Mouse (Mus musculus) midbrain, embryonic 10.5 days (tissue): ENCODE data around the gene Spata7. TPM values are rescaled to one million over a fixed set of nuclear protein-coding genes. Genes with fewer than 3 reads are reported as not detected.
A peak's percentile ranks its signal among the peaks of the same experiment; 100 is the strongest.
"Not testable (repeated sequence)": the region's sequence is repeated elsewhere in the genome, so short reads cannot be mapped to it uniquely, and the experiment has no call there.

Source experiments
- DNase-seq: peaks from one replicate; pipeline ENCODE4 v3.0.0-alpha.2; 2017; ENCODE audit warnings: low spot score
- H3K27ac ChIP-seq: fragments of 300-500 bp; sonication (generic); replicated peaks from 2 replicates; pipeline ENCODE4 v1.5.1; 2016; ENCODE audit warnings: mild to moderate bottlenecking
- H3K27me3 ChIP-seq: fragments of 300-500 bp; sonication (generic); 2 replicates; pipeline ENCODE4 v1.6.1; 2016; ENCODE audit warnings: low read depth, mild to moderate bottlenecking; ENCODE audit not compliant: poor library complexity, severe bottlenecking
- H3K36me3 ChIP-seq: fragments of 300-500 bp; sonication (generic); 2 replicates; pipeline ENCODE4 v1.6.1; 2016; ENCODE audit warnings: mild to moderate bottlenecking, moderate library complexity
- H3K4me1 ChIP-seq: fragments of 300-500 bp; sonication (generic); 2 replicates; pipeline ENCODE4 v1.6.1; 2016
- H3K4me3 ChIP-seq: fragments of 300-500 bp; sonication (generic); 2 replicates; pipeline ENCODE4 v1.5.1; 2016; ENCODE audit warnings: mild to moderate bottlenecking, moderate library complexity
- H3K9me3 ChIP-seq: fragments of 300-500 bp; sonication (generic); replicated peaks from 2 replicates; pipeline ENCODE4 v1.6.1; 2016; ENCODE audit warnings: mild to moderate bottlenecking
- WGBS: fragments of 180-500 bp; shearing (Covaris S2); methylation state at CpG from one replicate; pipeline ENCODE4 v1.1.7; 2016; 5-methylcytosine and 5-hydroxymethylcytosine counted together
- polyA plus RNA-seq: library from polyadenylated mRNA; unstranded; fragments of >200 nt; fragmentation: Nextera tagmentation; extraction: Ambion mirVana; gene quantifications from 2 replicates; pipeline ENCODE4 v1.2.1, GENCODE M21; 2016

Spata7 gene
- polyA plus RNA-seq, 1 experiment from 2014 or later, result 19.5 TPM

DNA sequence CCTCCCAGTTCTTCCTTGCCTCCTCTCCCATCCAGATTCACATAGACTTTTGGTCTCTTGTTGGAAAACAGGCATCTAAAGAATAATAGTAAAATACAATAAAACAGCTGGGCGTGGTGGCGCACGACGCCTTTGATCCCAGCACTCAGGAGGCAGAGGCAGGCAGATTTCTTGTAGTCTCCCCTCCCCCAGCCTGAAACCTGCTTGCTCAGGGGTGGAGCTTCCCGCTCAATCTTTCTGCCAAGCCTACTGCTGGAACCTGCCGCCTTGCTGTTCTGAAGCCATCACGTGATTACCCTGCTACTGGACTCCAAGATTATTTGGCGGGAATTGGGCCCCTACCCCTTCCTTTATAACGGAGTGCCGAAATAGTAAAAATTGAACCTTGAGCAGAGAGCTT lies 4.7 kb upstream of the Spata7 start:
- not testable (repeated sequence) for DNase-seq, H3K4me3 ChIP-seq, H3K36me3 ChIP-seq, H3K9me3 ChIP-seq, H3K27me3 ChIP-seq, H3K4me1 ChIP-seq, H3K27ac ChIP-seq
- 88% methylated on average over 10 of the region's 10 CpGs for WGBS

DNA sequence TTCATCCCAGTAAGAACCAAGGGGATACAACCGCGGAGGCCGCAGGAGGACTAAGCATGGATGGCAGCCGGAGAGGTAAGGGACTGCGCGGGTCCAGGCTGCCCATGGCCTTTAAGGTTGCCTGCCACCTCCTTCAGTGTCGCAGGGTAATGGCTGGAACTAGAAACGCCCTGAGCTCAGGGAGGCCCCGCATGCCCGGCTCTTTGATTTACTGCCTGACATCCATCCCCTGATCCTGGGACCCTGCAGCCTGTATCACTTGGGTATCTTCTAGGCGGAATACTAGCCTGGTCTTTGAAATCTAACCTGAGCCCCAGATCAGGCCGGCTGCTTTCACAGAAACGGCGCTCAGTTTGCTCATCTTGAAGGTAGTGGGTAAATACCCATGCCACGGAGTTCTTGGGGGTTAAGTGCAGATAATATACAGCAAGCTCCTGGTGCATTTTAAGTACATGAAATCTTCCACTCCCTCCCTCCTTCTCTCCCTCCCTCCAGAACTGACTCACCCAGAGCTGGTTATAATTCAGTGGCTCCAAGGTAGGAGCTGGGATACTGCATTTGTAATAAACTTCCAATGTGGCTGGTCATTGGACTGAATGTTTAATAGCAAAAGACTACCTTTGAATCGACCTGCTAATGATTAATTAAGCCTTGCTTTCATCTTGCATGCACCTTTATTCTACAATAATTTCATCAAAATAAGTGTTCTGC lies 458 bp downstream of the Spata7 start:
- Histone ChIP-seq H3K4me1 (peaks cover 17% of the 10 kb centered on the region), H3K36me3 (peaks cover 7% of the 10 kb centered on the region), H3K27me3 (no peaks in the 10 kb centered on the region), H3K9me3 (no peaks in the 10 kb centered on the region), H3K4me3 (peak overlapping the region; percentile 88), H3K27ac (peak overlapping the region; percentile 89)
- WGBS, result 2% methylated on average over 16 of the region's 16 CpGs
- DNase-seq, result no peak

DNA sequence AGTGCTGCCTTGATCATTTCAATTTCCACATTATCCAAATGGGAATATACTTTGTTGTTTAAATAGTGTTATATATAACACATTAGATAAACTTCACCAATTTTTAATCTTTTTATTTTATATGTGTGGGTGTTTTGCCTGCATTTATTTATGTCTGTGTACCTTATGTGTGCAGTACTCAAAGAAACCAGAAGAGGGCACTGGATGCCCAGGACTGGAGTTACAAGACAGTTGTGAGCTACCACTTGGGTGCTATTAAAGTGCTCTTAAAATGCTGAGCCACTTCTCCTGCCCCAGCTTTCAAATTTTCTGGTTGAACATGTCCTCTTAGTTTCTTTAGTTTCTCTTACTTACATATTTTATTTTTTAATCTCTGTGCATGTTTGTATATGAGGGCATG lies 16.9 kb downstream of the Spata7 start:
- H3K9me3 ChIP-seq, result no peaks in the 10 kb centered on the region
- peaks cover 31% of the 10 kb centered on the region for H3K36me3 ChIP-seq
- no peak for DNase-seq
- H3K27ac ChIP-seq, result no peak overlapping the region
- no peaks in the 10 kb centered on the region for H3K27me3 ChIP-seq
- no peak overlapping the region for H3K4me3 ChIP-seq
- H3K4me1 ChIP-seq, result no peaks in the 10 kb centered on the region

DNA sequence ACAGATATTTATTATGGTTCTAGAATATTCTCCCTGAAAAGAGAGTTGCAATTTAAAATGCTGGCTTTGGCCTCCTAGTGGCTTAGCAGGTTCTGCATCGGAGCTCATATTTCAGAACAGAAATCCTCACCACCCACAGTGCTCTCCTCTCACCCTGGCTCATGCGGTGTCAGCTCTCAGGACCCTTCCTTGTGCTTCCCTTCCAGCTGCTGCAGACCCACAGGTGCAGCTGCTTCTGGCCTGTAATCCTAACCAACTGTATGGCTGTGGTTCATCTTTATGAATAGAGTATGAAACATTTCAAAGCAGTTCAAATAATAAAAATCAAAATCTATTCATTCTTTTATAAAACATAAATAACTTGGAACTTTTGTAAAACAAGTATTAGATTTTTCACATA lies 28.9 kb downstream of the Spata7 start:
- no peak overlapping the region for H3K4me3 ChIP-seq
- H3K9me3 ChIP-seq, result no peaks in the 10 kb centered on the region
- H3K36me3 ChIP-seq, result peaks cover 40% of the 10 kb centered on the region
- no peaks in the 10 kb centered on the region for H3K27me3 ChIP-seq
- no peak for DNase-seq
- WGBS, result 75% methylated on average over 2 of the region's 2 CpGs
- no peaks in the 10 kb centered on the region for H3K4me1 ChIP-seq
- no peak overlapping the region for H3K27ac ChIP-seq

DNA sequence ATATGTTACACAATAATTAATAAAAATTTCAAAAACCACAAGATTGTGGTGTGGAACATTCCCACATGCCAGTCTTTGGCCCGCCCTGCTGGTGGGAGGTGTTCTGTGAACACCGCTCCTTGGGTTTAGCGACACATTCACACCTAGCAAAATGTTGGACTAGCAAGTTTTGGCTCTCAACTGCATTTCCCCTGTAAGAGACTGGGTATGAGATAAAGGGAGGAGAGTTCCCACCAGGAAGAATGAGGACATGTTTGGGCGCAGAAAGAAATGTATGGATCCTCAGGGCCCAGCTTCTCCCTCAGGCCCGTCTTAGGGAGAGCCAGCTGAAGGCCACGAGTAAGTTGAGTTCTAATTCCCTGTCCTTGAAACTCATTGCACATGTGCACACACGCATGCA lies 34.7 kb downstream of the Spata7 start:
- Histone ChIP-seq H3K36me3 (peaks cover 32% of the 10 kb centered on the region), H3K27me3 (no peaks in the 10 kb centered on the region), H3K9me3 (no peaks in the 10 kb centered on the region), H3K4me1 (no peaks in the 10 kb centered on the region), H3K4me3 (no peak overlapping the region), H3K27ac (no peak overlapping the region)
- DNase-seq, result no peak
- 92% methylated on average over 7 of the region's 7 CpGs for WGBS

DNA sequence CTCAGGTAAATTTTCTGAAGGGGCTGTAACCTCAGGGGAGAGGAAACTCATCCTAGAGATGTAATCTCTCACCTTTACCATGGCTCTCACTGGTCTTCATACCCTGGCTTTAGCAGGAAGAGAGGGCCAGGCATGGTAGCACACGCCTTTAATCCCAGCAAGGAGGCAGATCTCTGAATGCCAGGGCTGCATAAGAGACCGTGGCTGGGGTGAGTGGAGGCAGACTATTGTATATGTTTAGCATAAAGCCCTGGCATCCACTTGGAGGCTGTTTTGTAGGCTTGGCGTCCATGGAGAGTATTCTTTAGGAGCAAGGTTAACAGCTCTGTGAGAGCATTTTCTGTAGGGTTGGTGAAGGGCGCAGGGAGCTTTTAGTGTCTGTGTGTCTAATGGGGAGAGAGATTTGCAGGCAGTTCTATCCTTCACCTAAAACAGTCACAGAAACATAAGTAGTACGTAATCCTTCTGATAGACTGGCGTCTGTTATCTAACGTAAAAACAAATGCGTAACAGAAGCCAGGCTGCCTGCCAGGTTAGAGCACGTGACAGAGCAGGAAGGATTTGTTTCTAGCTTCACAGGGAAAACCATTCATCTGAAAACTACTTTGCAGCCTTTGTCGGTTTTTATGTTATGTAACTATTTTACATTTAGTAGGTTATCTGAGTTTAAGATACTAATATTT lies 40.3 kb downstream of the Spata7 start:
- H3K36me3 ChIP-seq, result peaks cover 28% of the 10 kb centered on the region
- H3K4me3 ChIP-seq, result no peak overlapping the region
- no peak for DNase-seq
- no peak overlapping the region for H3K27ac ChIP-seq
- WGBS, result 86% methylated on average over 10 of the region's 10 CpGs
- no peaks in the 10 kb centered on the region for H3K27me3 ChIP-seq
- H3K4me1 ChIP-seq, result no peaks in the 10 kb centered on the region
- H3K9me3 ChIP-seq, result no peaks in the 10 kb centered on the region

DNA sequence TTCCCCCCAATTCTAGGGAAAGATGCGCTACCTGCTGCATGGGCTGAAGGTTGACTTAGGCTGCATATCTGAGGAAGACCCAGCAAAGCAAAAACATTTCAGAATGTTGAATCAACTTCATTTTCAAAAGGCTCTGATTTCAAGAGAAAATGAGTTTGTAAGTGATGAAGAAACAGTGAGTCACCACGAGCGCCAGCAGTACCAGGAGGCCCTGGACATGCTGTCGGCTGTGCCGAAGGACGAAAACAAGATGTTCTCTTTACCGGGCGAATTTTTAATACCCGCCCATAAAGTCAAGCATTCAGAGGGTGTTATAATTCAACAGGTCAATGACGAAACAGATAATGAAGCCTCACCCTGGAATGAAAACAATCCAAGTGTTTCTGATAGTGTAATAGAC lies 41.1 kb downstream of the Spata7 start:
- WGBS, result 94% methylated on average over 10 of the region's 10 CpGs
- no peak overlapping the region for H3K4me3 ChIP-seq
- H3K27me3 ChIP-seq, result no peaks in the 10 kb centered on the region
- no peaks in the 10 kb centered on the region for H3K4me1 ChIP-seq
- H3K36me3 ChIP-seq, result peaks cover 33% of the 10 kb centered on the region
- no peak for DNase-seq
- no peak overlapping the region for H3K27ac ChIP-seq
- H3K9me3 ChIP-seq, result no peaks in the 10 kb centered on the region

DNA sequence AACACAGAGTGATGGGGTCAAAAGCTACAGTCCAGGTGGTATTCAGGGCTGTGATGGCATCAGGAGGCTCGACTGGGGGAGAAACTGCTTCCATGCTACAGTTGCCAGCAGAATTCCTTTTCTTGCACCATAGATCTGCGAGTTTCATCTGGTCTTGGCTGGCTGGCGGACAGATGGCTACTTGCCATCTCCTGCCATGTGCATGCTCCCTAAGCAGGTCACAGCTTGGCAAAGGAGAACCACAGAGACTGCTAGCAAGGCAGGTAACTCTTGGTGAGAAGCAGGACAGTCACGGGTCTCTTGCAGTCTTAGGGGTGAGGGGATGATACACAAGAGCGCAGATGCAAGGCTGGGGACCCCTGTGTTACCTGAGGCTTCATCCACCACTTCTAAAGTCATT lies 41.9 kb downstream of the Spata7 start:
- no peak overlapping the region for H3K27ac ChIP-seq
- H3K4me3 ChIP-seq, result no peak overlapping the region
- H3K36me3 ChIP-seq, result peaks cover 29% of the 10 kb centered on the region
- 91% methylated on average over 5 of the region's 5 CpGs for whole genome bisulfite sequencing
- no peaks in the 10 kb centered on the region for H3K27me3 ChIP-seq
- DNase-seq, result no peak
- H3K9me3 ChIP-seq, result no peaks in the 10 kb centered on the region
- no peaks in the 10 kb centered on the region for H3K4me1 ChIP-seq

DNA sequence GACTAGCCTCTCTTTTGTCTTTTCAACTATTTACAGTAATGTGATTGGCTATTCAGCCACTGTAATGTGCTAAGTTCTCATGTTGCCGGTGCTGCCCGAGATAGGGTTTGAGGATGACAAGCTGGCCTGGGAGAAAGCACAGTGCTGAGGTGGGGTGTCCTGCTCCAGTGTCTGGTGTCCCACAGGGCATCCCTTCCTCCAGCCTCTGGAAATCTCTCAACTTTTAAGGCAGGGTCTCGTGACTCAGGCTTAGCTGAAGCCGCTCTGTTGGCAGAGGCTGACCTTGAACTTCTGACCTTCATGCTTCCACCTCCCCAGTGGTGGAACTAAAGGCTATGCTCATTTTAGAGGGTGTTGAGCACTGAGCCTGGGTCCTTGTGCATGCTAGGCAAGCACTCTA lies 42.5 kb downstream of the Spata7 start:
- DNase-seq, result no peak
- WGBS, result 93% methylated on average over 4 of the region's 4 CpGs
- Histone ChIP-seq H3K4me3 (no peak overlapping the region), H3K27ac (no peak overlapping the region), H3K9me3 (no peaks in the 10 kb centered on the region), H3K36me3 (peaks cover 29% of the 10 kb centered on the region), H3K27me3 (no peaks in the 10 kb centered on the region), H3K4me1 (no peaks in the 10 kb centered on the region)

DNA sequence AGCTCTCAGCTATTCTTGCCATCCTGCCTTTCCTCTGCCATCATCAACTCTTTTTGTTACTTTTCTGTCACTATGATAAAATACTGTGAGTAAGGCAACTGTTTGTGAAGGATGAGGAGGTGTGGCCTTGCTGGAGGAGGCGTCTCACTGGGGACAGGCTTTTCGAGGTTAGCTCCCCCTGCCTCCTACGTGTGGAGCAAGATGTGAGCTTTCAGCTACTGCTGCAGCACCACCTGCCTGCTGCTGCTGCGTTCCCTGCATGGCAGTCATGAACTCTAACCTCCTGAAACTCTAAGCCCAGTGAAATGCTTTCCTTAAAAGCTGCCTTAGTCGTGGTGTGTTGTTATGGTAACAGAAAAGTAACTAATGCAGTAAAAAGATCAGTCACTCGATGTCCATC lies 45.9 kb downstream of the Spata7 start:
- Histone ChIP-seq H3K4me1 (no peaks in the 10 kb centered on the region), H3K4me3 (no peak overlapping the region), H3K9me3 (no peaks in the 10 kb centered on the region), H3K36me3 (peaks cover 46% of the 10 kb centered on the region), H3K27ac (no peak overlapping the region), H3K27me3 (no peaks in the 10 kb centered on the region)
- 64% methylated on average over 6 of the region's 6 CpGs for WGBS
- peak; percentile 8 for DNase-seq

DNA sequence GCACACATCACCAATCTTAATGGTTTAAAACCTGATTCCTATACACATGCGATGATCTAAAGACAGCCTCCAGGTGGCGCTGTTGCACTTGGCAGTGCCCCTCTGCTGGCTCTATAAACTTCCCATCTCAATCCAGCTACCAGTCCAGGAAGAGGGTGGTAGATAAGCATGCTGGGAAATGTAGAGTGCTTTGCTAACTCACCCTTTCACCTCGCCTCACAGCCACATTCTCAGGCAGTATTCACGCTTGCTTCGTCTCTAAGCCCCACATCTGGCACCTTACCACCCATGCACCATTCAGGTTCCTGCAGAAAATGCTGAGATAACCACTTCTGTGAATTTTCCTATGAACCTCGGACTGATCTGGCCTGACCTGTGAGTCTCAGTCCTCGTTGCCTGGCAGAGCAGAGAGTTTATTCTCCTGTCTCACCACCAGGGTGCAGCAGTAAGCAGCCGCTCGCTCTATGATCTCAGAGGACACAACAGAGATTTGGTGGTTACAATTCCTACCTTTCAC lies 46.7 kb downstream of the Spata7 start:
- Histone ChIP-seq H3K4me1 (no peaks in the 10 kb centered on the region), H3K27ac (peak overlapping the region; percentile 61; the same call in 1 of the 2 replicates), H3K4me3 (peak overlapping the region; percentile 45), H3K9me3 (no peaks in the 10 kb centered on the region), H3K27me3 (no peaks in the 10 kb centered on the region), H3K36me3 (peaks cover 46% of the 10 kb centered on the region)
- WGBS, result 7% methylated on average over 9 of the region's 9 CpGs
- DNase-seq, result peak; percentile 78

DNA sequence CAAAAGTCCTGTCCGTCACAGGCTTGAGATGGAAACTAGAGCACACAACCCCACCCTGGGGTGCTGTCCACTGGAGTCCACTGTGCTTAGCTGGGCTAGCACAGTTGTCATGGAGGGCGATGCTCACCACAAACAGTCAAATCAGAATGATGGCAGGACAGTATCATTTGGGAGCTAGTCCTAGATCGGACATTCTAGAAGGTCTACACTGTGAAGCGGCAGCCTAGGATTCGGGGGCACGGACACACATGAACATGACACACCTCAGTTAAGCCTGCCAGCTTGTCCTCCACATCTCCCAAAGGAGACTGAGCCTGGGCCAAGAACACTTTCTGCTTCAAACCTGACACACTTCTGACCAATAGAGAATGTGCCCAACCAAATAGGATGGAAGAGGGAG lies 48.9 kb downstream of the Spata7 start:
- DNase-seq, result no peak
- H3K4me3 ChIP-seq, result no peak overlapping the region
- 97% methylated on average over 6 of the region's 6 CpGs for WGBS
- H3K27me3 ChIP-seq, result no peaks in the 10 kb centered on the region
- H3K4me1 ChIP-seq, result no peaks in the 10 kb centered on the region
- H3K27ac ChIP-seq, result no peak overlapping the region
- no peaks in the 10 kb centered on the region for H3K9me3 ChIP-seq
- peaks cover 60% of the 10 kb centered on the region for H3K36me3 ChIP-seq

DNA sequence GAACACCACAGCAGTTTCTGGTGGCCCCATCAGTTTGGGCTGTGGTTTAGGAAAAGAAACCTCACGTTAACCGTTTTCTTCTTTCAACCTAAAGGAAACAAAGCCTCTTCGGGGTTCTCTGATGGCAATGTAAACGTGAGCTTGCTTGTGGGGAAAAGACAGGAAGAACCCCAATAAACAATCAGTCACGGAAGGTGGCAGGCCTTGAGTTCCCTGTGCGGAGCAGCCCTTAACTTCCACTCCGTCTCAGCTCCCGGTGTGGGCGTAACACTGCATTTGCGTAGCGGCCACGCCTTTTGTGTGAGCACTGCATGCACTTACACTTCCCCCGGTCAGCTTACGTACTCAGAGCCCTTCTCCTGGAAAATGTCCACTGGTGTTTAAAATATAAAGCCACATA lies 49.4 kb downstream of the Spata7 start:
- Histone ChIP-seq H3K36me3 (peaks cover 65% of the 10 kb centered on the region), H3K9me3 (no peaks in the 10 kb centered on the region), H3K4me1 (no peaks in the 10 kb centered on the region), H3K27me3 (no peaks in the 10 kb centered on the region), H3K4me3 (no peak overlapping the region), H3K27ac (no peak overlapping the region)
- WGBS, result 63% methylated on average over 14 of the region's 14 CpGs
- DNase-seq, result no peak
